Mouse (Mus musculus): ENCODE results near the gene Asgr2.

DNA sequence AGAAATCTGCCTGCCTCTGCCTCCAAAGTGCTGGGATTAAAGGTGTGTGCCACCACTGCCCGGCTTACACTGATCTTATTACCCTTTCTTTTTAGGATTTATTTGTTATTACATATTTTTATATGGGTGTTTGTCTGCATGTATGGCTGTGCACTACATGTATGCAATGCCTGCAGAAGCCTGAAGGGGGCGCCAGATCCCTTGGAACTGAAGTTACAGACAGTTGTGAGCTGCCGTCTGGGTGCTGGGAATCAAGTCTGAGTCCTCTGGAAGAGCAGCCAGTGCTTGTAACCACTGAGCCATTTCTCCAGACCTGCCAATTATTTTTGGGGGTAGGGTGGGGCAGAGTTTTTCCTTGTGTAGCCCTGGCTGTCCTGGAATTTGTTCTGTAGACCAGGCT lies 29.4 kb upstream of the Asgr2 start:
- TF ChIP-seq TAL1 (IDR thresholded peaks at IDR 0.05; ENCODE audit: low read length) = no peak
- TF ChIP-seq GATA1 (IDR thresholded peaks at IDR 0.05; ENCODE audit: low read length) = no peak
